Mouse (Mus musculus) heart, adult 9 months (tissue): Measurements from ENCODE around the gene Apbb2.

Experiments
- DNase-seq, 2 experiments: peaks; one replicate each; pipeline ENCODE4 v3.0.0; 2022; ENCODE audit warnings: low spot score in 2 of 2

The Apbb2 gene

DNA sequence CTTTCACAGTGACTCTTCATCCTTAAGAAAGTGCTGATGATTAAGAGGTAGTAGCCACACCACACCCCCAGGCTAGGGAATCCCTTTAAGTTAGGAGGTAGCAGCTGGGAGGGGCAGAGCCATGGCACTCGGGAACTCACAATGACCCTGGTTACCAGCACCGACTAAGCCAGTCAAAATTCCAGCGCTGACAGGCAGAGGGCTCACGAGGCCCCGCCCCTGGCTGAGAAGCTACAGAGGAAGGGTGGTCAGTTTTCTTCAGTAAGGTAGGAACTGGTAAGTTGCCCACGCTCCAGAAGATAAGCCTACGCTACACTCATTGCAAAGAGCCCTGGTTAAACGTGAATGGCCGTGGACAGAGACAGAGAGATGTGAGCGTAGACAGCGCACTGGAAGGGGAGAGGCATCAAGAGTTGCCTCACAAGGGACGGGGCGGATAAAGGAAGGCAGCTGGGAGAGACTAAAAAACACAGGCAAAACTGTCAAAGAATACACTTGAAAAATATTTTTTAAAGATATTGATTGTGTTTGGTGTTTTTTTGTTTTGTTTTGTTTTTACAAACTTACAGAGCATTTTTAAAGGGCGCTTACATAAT, 100.1 kb downstream of the Apbb2 start:
- DNase-seq = no peak

DNA sequence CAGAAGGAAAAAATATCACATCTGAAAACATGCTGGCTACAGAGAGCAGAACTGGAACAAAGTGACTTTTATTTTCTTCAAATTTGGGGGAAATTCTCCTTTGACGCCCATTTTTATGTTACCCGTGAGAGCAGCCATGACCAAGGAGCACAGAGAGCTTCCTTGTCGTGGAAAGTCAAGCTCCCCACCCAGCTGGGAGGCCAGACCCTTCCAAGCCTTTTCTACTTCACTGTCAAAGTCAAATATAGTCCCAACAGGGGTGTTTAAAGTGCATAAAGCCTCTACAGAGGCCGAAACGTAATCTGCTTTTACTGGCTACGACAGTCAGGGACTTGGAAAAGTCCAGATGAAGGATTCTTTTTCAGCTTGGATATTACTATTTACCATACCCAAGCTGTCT, 101.1 kb downstream of the Apbb2 start:
- DNase-seq = no peak

DNA sequence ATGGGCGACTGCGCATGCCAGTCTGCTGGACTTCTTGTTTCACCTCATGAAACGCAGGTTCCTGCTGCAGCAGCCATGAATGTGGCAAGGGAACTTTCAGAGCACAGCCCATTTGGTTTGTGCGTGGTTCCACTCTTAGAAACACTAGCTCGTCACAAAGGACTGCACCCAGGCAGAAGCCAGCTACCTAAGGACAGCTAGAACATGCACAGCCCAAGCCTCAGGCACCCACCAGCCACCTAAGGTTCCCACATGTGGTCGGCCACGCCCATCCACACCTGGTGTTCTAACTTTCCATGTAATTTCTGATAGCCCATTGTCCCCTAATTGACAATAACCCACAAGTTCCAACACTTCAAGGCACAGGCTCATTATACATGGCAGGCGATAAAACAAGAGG, 102.3 kb downstream of the Apbb2 start:
- DNase-seq = no peak

DNA sequence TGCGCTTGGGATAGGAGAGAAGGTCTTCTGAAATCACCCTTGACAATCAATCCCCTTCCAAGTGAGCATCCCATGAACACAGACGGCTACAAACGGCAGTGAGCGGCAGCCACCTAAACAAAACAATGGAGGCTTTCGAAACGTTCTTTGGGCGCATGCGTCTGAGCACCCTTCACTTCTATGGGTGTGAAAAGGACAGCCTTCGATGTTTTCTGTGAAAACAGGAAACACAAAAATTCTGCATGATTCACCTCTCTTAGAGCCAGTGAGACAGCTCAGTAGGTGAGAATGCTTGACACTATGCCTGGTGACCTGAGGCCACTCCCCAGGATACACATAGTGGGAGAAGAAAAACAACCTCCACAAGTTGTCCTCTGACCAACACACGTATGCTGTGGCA, 103.3 kb downstream of the Apbb2 start:
- DNase-seq = no peak

DNA sequence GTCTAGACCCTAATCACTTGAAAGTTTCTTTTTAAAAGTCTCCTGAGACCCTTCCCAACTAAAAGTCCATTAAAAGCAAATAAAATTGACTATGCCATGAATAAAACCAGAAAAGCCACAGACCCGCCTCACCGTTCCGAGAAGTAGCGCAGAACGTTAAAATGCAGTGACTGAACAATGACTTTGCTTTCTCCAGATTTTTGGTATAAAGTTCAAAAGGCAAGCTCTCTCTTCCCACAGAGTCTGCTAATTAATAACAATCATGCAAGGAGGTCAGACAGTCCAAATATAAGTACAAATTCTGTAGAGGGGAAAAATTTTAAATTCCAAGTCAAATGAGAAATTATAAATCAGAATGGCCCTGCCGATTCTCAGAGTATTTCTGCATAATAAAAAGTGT, 103.9 kb downstream of the Apbb2 start:
- no peak for DNase-seq

DNA sequence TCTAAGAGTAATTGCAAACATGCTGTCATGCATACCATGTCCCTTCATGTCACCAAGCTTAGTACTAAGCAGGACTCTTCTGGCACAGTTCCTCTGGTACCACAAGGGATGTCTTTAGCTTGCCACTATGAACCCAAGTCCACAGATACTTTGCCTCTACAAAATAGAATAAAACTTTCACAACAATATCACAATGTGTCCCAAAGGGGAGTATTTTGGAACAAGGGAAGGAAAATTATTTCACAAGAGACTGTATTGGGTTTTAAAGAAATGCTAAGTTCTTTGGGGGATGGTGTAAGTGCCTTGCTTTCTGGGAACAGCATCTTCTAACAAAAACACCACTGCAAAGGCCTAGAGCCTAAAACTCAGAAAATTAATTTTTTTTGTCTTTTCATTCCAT, 105.2 kb downstream of the Apbb2 start:
- DNase-seq = peak in 1 of 2 experiments; percentile 43

DNA sequence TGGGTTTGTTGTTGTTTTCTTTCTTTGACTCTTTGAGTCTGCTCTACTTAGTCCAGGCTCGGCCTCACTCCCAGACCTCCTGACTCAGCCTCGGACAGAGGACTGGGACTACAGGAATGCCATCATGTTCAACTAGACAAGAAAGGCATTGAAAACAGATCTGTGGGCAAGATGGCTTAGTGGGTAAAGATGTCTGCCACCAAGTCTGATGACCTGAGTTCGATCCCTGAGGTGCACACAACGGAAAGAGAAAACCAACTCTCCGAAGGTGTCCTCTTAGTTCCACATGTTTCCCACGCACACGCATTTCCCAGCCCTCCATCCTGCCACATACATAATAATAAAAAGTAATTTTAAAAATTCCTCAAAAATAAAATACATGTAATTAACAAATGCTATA, 106.1 kb downstream of the Apbb2 start:
- no peak for DNase-seq

DNA sequence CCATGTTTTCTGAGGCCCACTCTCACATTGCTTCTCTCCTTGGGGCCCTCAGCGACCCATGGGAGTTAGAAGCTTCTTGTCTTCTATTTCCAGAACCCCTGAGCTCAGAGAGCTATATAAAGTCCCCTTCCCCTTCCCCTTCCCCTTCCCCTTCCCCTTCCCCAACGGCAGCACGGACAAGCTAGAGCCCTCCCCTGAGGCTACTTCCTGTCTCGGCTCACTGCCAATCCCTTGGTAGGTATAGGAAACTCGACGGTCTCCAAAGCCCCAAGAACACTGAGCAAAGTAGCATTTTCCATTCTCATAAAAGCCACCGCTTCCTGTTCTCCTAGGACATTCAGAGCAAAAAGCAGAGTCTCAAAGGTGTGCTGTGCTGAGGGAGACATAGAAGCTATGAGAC, 107.9 kb downstream of the Apbb2 start:
- peak in 1 of 2 experiments; percentile 44 for DNase-seq

DNA sequence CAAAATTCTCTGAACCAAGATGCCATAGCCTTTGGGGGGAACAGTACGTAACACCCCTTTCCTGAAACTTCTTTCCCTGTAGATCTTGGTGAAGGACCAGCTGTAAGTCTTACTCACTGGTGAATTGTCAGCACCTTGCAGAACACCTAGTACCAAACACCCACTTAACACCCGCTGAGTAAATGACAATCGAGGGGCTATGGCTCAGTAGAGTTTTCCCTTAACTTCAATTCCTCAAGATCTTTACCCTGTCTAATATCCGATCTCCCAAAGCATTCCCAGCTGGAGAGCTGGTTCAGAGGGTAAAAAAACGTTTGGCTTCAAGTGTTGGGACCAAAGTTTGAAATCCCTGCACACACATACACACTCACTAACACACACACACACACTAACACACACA, 109.4 kb downstream of the Apbb2 start:
- DNase-seq = no peak

DNA sequence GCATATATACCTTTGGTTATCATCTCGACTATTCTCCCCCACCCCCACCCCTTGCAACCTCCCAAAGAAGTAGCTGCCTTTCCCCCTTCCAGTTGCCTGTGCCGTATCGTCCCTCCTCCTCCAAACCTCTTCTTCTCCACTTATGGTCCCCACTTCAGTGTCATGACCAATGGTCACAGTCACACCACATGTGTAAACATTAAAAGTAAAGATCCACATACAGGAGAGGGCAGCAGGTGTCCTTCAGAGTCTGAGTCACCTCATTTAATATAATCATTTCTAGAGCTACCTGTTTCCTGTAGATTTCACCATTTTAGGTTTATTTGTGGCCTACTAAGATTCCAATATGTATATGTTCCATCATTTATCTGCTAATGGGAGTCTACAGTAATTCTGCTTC, 113.0 kb downstream of the Apbb2 start:
- DNase-seq = no peak

DNA sequence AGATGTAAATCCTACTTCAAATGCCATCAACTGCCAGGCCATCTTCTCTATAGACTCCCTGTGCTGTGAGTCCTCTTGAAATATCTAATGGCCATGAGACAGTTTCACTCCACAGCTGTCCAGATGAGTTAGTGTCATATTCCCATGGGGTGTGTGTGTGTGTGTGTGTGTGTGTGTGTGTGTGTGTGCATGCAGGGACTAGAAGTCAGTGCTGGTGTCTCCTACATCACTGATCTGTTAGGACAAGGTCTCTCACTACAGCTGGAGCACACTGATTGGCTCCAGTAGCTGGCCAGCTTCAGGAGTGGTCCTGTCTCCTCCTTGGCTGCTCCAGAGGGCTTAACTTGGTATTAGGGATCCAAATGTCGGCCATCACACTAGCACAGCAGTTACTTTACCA, 113.5 kb downstream of the Apbb2 start:
- no peak for DNase-seq

DNA sequence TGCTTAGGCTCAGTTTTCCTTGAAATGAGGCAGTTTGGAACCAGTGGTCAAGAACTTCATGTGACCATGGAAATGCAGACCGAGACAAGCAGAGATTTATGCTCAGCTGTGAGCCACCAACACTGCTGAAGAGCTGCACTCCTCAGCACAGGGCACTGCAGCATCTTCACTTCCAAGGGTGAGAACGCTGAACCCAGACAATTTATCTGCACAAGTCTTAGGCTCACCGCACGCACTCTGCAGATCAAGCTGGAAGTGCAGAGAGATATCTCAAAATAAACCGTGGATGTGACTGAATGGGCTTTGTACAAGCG, 114.2 kb downstream of the Apbb2 start:
- DNase-seq = no peak

DNA sequence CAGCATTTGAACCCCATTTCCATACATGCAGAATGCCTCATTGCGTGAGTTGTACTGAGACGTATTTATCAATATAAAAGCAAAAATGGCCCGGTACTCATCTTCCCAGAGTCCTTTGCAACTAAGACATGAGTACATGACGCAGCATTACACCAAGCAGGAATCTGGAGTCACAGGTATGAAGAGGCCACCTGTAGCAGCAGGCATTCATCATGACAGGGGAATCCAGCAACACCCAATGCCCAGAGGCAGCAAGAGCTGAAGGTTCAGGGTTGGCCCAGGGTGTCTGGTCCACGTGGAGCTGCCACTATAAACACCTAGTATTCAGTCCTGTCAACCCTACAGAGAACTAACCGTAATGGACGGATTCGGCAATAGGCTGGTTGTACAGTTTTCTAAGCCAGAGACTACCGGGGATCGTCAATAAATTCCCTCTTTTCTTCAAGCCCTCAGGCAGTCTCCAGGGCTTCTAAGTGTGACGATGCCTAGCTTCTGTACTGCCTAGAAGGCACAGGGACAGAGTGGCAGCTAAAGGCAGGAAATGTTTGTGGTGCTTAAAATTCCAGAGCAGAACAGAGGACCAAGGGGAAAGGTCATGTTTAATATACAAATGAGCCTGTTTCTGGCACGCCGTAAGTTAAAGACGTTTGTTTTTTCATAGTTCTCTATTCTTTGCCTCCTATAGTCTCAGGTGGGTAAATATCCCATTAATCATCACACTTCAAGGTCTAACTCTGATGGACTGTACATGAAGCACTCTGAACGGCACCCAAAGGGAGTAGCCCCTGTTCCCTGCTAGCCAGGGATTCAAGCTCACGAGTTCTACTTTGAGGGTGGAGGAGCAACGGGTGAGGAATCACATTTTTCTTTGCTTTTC, 114.8 kb downstream of the Apbb2 start:
- no peak for DNase-seq

DNA sequence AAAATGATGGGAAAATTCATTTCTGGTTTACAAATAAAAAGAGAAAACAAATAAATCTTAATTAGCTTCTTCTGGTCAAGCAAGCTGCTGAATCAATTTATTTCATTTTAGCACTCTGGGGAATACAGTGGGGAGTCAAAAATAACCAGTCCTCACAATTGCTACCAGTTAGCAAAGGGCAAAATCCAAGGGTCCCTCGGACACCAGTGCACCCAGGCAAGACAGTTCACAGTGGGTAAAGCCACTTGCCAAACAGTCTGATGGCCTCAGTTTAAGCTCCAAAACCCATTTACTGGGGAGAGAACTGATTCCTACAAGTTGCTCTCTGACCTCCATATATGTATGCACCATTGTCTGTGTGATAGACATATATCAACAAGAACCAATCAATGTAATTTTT, 115.6 kb downstream of the Apbb2 start:
- DNase-seq = no peak

DNA sequence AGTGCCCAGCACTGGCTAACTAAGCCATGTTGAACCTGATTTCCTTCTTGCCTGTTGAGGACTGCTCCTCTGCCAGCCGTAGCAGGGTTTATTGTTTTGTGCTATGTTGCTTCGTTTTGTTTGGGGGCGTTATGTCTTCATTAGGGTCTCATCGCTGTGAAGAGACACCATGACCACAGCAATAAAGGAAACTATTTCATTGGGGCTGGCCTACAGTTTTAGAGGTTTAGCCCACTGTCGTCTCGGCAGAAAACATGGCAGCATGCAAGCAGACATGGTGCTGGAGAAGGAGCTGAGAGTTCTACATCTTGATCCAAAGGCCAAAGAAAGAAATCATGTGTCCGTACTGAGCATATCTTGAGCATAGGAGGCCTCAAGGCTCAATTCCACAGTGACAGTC, 119.0 kb downstream of the Apbb2 start:
- no peak for DNase-seq

DNA sequence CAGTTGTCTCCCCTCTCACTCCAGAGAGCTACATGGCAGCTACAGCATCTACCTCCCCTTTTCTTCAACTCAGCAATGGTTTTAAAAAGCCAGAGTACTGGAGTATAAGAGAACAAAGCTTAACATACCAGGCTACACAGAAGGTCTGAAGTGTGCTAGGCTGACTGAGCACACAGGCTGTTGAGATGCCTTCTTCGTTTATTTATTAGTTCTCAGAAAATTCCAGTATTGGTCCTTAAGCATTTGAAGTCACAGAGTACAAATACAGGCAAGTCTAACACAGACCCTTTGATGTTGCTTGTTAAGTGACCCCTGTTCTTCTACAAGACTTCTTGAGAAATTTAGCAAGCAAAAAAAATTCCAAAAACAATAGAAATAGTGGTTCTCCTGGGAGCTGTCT, 120.4 kb downstream of the Apbb2 start:
- DNase-seq = no peak

DNA sequence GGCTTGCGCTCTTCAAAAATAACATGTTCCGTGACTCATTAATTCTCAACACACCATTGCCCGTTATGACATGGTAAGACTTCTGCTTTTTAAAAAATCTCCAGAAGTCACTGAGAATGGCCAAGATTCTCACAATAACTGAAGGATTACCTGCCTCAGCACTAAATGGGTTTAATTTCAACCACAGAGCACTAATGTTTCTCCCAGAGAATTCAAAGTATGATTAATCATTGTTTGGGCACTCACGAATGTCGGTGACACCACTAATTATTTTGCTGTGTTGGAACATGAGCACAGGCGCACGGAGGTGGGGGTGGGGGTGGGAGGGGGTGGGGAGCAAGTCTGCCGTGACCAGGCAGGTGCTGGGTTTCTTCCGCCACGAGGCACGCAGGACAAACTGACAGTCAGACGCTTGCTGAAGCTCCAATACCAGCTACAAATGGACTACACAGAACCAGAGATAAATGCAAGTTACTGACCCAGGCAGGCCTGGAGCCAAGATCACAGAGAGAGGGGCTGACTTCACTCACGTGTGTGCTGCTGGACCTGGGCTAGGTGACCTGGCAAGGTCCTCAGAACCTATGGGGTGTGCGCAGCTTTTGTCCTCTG, 121.0 kb downstream of the Apbb2 start:
- no peak for DNase-seq

DNA sequence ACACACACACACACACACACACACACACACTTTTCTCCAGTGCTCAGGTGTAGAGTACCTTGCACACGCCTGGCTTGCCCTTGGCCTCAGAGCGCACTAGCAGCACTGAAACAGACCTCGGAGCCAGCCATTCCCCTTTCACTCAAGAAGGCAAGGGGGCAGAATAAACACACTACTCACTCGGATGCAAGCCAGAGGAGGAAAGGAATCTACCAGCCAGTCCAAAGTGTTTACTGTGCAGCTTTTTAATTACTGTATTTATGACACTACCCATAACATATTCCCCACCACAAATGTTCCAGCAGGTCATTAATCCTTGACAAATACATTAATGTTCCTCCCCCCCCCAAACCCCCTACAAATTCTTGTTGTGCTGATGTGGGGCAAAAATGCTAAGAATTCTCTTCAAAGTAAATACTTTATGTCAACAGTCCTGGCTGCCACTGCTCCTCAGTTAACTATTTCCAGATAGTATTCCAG, 121.7 kb downstream of the Apbb2 start:
- DNase-seq = no peak

DNA sequence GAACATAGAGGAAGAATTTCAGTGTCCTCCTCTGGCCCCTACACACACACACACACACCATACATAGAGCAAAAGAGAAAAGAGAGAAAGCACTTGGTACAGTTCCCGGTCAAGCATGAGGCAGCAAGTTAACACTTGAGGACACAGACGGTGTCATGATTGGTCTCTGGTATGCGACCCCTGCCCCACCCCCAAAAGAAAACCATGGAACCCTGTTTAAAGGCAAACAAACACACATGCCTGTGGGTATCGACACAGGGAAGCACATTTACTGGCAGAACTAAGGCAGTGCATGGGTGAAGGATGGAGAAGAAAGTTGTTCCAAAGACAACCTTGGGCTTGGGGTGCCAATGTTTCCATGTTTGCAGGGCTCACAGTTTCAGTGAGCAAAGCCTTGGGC, 123.9 kb downstream of the Apbb2 start:
- no peak for DNase-seq

DNA sequence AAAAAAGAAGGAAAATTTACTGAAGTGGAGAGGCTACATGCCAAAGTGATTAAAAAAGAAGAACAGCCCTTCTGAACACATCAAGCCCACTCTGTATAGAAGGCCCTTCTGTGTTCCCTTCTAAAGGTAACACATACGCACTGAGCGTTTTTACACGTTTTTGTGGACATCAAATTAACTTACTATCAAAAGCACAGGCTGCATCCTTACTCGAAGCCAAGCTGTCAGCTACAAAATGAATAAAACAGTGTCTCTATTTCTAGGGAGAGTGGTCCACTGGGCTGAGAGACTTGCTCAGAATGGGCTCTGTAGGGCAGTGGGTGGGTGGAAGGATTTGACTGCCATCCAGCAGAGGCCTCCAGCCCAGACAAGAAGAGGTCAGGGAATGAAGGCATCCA, 126.0 kb downstream of the Apbb2 start:
- no peak for DNase-seq

DNA sequence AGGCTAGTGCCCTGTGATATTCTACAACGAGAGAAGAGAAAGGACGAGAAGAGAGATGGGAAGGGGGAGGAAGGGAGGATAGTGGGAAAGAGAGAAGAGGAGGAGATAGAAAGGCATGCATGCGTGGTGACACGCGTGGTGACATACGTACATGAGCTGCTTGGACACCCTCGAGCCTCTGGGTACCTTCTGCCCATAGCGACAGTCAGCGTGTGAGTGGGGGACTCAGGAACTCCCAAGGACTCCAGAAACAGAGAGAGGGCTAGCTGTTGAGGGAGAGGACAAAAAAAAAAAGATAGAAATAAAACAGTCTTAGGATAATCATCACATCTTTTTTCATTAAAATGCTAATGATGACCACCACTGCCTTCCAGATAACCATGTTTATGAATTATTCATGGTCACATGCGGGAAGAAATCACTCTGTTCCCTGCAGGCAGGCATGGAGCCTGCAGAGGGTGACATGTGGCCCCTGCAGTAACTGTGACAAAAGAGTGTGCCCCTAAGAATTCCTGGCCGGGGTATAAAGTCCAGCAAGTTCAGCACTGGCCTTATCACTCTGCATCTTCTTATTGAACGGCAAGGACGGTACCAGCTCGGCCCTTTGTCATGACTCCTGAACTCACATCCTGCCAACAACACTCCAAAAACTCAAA, 126.5 kb downstream of the Apbb2 start:
- DNase-seq = no peak

DNA sequence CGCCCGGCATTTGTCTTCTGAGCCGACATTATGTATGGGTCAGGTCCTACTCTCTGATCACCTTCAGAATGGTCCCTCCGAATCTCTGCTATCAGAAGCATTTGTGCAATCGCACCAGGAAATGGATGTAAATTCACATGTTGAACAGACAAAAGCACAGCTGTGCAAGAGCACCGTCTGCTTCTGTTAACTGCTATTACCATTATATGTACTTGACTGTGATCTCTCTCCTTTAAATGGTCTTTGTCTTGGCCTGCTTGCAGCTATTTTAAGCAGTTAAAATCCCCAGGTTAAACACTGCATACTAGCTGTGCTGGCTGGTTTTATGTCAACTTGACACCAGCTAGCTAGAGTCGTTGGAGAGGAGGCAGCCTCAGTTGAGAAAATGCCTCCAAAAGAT, 132.6 kb downstream of the Apbb2 start:
- no peak for DNase-seq

DNA sequence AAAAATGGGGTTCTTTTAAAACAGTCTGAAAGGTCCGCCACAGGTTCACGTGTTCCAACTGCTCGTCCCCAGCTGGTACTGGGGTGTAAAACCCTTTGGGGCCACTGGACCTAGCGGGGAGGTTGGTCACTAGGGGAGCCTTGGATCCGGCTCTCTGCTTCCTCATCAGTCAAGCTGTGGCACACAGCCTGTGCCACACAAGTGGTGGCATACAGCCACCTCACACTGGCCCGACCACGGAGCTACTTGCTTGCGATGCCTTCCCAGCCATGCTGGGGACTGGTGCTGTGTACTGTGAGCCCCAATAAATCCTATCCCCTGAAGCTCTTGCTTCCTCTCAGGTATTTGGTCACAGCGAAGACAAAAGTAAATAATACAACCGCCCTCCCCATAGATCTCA, 142.3 kb downstream of the Apbb2 start:
- DNase-seq = no peak
